ENCODE assay signal across 23 mouse cellular contexts in genomic region chr11:29959366-29959765, GRCm38 (mm10).
"Had no signal": no experiment of that assay in that cellular context is flagged by ENCODE, and none has a peak within 500 bp of the region (broad histone marks: within the 10 kb centered on the region; RNA-seq: fewer than 3 reads in every experiment).

No protein-coding gene starts in this region.

- DNase-seq: gastrocnemius, postnatal 14 days; gastrocnemius, postnatal 36 days; heart, adult 11 months; kidney, adult 11 months; kidney, adult 2 months; kidney, adult 9 months; kidney, postnatal 10 days; kidney, postnatal 25 days; kidney, postnatal 4 days; liver; liver, embryonic 13.5 days; liver, postnatal 0 days had no signal

- H3K27me3 ChIP-seq: heart, embryonic 12.5 days; hindbrain, embryonic 13.5 days; hindbrain, embryonic 15.5 days; limb, embryonic 12.5 days; liver, embryonic 13.5 days; liver, embryonic 15.5 days had no signal

- H3K4me1 ChIP-seq: heart, embryonic 12.5 days; hindbrain, embryonic 13.5 days; hindbrain, embryonic 15.5 days; limb, embryonic 10.5 days; limb, embryonic 12.5 days; liver, embryonic 13.5 days; liver, embryonic 15.5 days had no signal

- H3K9me3 ChIP-seq: heart, embryonic 12.5 days; hindbrain, embryonic 13.5 days; hindbrain, embryonic 15.5 days; limb, embryonic 10.5 days; limb, embryonic 12.5 days; liver, embryonic 13.5 days; liver, embryonic 15.5 days had no signal

- H3K36me3 ChIP-seq: heart, embryonic 12.5 days; hindbrain, embryonic 13.5 days; hindbrain, embryonic 15.5 days; limb, embryonic 10.5 days; limb, embryonic 12.5 days; liver, embryonic 13.5 days; liver, embryonic 15.5 days had no signal

- H3K4me2 ChIP-seq: heart, embryonic 12.5 days; hindbrain, embryonic 13.5 days; hindbrain, embryonic 15.5 days; limb, embryonic 12.5 days; liver, embryonic 11.5 days; liver, embryonic 13.5 days; liver, embryonic 15.5 days had no signal

- H3K27ac ChIP-seq: hindbrain, embryonic 13.5 days; hindbrain, embryonic 15.5 days; hindbrain, postnatal 0 days; layer of hippocampus, adult 2 months; left cerebral cortex, adult 2 months; limb, embryonic 10.5 days; limb, embryonic 12.5 days; liver, embryonic 13.5 days; liver, embryonic 15.5 days had no signal

- H3K9ac ChIP-seq: heart, embryonic 12.5 days; hindbrain, embryonic 13.5 days; hindbrain, embryonic 15.5 days; limb, embryonic 12.5 days; liver, embryonic 13.5 days; liver, embryonic 15.5 days; liver, postnatal 0 days had no signal

- H3K4me3 ChIP-seq: heart, embryonic 12.5 days; hindbrain, embryonic 13.5 days; hindbrain, embryonic 15.5 days; layer of hippocampus, adult 2 months; left cerebral cortex, adult 2 months; limb, embryonic 10.5 days; limb, embryonic 12.5 days; liver, embryonic 13.5 days; liver, embryonic 15.5 days had no signal

- ATAC-seq: hindbrain, postnatal 0 days; intestine, embryonic 16.5 days; liver, postnatal 0 days had no signal
